Mouse (Mus musculus): ENCODE results near the gene Lalba. TPM values are rescaled to one million over a fixed set of nuclear protein-coding genes. Genes with fewer than 3 reads are reported as not detected.
"Not testable (repeated sequence)": the region's sequence is repeated elsewhere in the genome, so short reads cannot be mapped to it uniquely, and the experiment has no call there.

The Lalba gene
- not detected in 2 replicates for polyA plus RNA-seq (2014; fragmentation: Nextera tagmentation; extraction: Ambion mirVana)

- Histone ChIP-seq H3K27me3 (ENCODE audit: control insufficient read depth, insufficient read depth, low read length) (no peaks in the 10 kb centered on the region), H3K4me3 (replicated peaks; ENCODE audit: low read length) (no peak within 1 kb of the TSS), H3K9me3 (ENCODE audit: control insufficient read depth, low read length) (no peaks in the 10 kb centered on the region), H3K9ac (no peak within 1 kb of the TSS), H3K4me2 (replicated peaks) (no peak within 1 kb of the TSS), H3K4me1 (replicated peaks; ENCODE audit: control insufficient read depth, insufficient read depth, low read length) (no peaks in the 10 kb centered on the region), H3K27ac (no peak within 1 kb of the TSS), H3K36me3 (replicated peaks; ENCODE audit: control insufficient read depth, insufficient read depth) (no peaks in the 10 kb centered on the region)
- no peak for ATAC-seq (ENCODE audit: low FRiP score)
- no peak for DNase-seq (ENCODE audit: low spot score)
- WGBS, result 59% methylated on average over 3 of the region's 3 CpGs
Measured at GRCm38 (mm10) chr15:98482701-98483100, at the start of gene Lalba. Gene Lalba, minus strand, starts transcription at chr15:98482721.

DNA sequence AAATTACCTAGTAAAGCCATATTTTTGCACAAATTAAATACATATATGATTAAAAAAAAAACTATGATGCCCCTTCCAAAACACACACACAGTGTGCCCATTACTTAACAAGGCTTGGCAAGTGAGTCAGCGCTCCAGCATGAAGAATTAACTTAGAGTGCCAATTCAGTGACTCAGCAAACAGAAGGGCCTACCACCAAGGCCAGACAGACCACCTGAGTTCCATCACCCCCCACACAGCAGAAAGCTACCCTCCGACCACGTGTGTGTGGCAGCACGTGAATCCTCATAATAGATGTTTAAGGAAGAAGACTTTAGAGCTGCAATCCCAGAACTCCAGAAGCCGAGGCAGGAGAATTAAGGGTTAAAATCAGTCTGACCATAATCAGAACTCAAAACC is 49.8 kb upstream of the Lalba start:
- WGBS, result 35% methylated on average over 5 of the region's 5 CpGs
- Histone ChIP-seq H3K4me1 (replicated peaks; ENCODE audit: control insufficient read depth, insufficient read depth, low read length) (peaks cover 14% of the 10 kb centered on the region), H3K27me3 (ENCODE audit: control insufficient read depth, insufficient read depth, low read length) (no peaks in the 10 kb centered on the region), H3K4me2 (replicated peaks) (peak overlapping the region; percentile 94), H3K36me3 (replicated peaks; ENCODE audit: control insufficient read depth, insufficient read depth) (peaks cover 50% of the 10 kb centered on the region), H3K9ac (peak overlapping the region; percentile 88), H3K27ac (no peak overlapping the region), H3K4me3 (replicated peaks; ENCODE audit: low read length) (peak overlapping the region; percentile 90), H3K9me3 (ENCODE audit: control insufficient read depth, low read length) (no peaks in the 10 kb centered on the region)
- ATAC-seq (ENCODE audit: low FRiP score), result no peak
- no peak for DNase-seq (ENCODE audit: low spot score)

- Histone ChIP-seq H3K4me2 (replicated peaks) (no peak overlapping the region), H3K9me3 (ENCODE audit: control insufficient read depth, low read length) (no peaks in the 10 kb centered on the region), H3K9ac (no peak overlapping the region), H3K27me3 (ENCODE audit: control insufficient read depth, insufficient read depth, low read length) (no peaks in the 10 kb centered on the region), H3K4me3 (replicated peaks; ENCODE audit: low read length) (no peak overlapping the region), H3K4me1 (replicated peaks; ENCODE audit: control insufficient read depth, insufficient read depth, low read length) (peaks cover 14% of the 10 kb centered on the region), H3K27ac (no peak overlapping the region), H3K36me3 (replicated peaks; ENCODE audit: control insufficient read depth, insufficient read depth) (peaks cover 91% of the 10 kb centered on the region)
- 92% methylated on average over 5 of the region's 5 CpGs for WGBS
- ATAC-seq (ENCODE audit: low FRiP score) (no peak), DNase-seq (ENCODE audit: low spot score) (no peak)
Measured at GRCm38 (mm10) chr15:98528066-98528563, 45.6 kb upstream of the Lalba start.

DNA sequence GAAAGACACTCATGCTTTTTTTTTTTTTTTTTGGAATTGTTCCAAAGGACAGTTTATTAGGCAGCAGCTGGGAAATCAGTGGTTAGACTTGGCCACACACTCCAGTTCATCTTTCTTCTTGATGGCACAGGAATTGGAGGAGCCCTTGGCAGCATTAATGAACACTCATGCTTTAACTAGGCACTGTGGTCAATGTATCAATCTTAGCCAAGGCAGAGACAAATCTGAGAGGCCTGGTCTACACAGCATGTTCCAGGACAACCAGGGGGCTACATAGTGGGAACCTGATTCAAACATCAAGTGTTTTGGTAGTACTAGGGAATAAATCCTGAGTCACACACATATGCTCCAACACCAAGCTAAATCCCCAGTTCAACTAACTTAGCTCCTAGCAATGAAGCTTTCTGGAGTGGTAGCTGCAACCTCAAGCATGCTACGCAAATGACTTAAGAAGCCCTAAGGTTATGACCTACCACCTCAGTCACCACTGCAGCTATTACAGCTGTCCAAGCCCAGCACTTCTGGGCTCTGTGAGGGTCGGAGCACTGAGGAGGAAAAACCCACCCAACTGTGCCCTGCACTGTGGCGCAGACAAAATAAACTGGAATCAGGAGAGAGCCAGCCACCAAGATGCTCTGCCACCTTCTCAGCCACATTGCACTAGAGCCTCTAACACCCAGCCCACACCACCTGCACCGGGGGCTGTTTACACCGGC is 44.7 kb upstream of the Lalba start:
- DNase-seq (ENCODE audit: low spot score), result no peak
- Histone ChIP-seq H3K4me2 (replicated peaks) (no peak overlapping the region), H3K36me3 (replicated peaks; ENCODE audit: control insufficient read depth, insufficient read depth) (peaks cover 96% of the 10 kb centered on the region), H3K4me3 (replicated peaks; ENCODE audit: low read length) (no peak overlapping the region), H3K4me1 (replicated peaks; ENCODE audit: control insufficient read depth, insufficient read depth, low read length) (peaks cover 6% of the 10 kb centered on the region), H3K9me3 (ENCODE audit: control insufficient read depth, low read length) (no peaks in the 10 kb centered on the region), H3K27ac (no peak overlapping the region), H3K27me3 (ENCODE audit: control insufficient read depth, insufficient read depth, low read length) (no peaks in the 10 kb centered on the region), H3K9ac (no peak overlapping the region)
- WGBS, result 87% methylated on average over 5 of the region's 5 CpGs
- ATAC-seq (ENCODE audit: low FRiP score), result no peak

- no peak overlapping the region for H3K4me3 ChIP-seq (replicated peaks; ENCODE audit: low read length)
- WGBS, result 51% methylated on average over 5 of the region's 5 CpGs
- no peaks in the 10 kb centered on the region for H3K27me3 ChIP-seq (ENCODE audit: control insufficient read depth, insufficient read depth, low read length)
- no peak overlapping the region for H3K4me2 ChIP-seq (replicated peaks)
- no peaks in the 10 kb centered on the region for H3K4me1 ChIP-seq (replicated peaks; ENCODE audit: control insufficient read depth, insufficient read depth, low read length)
- no peak for ATAC-seq (ENCODE audit: low FRiP score)
- no peak overlapping the region for H3K27ac ChIP-seq
- DNase-seq (ENCODE audit: low spot score), result no peak
- no peaks in the 10 kb centered on the region for H3K9me3 ChIP-seq (ENCODE audit: control insufficient read depth, low read length)
- H3K9ac ChIP-seq, result no peak overlapping the region
- H3K36me3 ChIP-seq (replicated peaks; ENCODE audit: control insufficient read depth, insufficient read depth), result peaks cover 99% of the 10 kb centered on the region
Measured at GRCm38 (mm10) chr15:98526057-98526456, 43.5 kb upstream of the Lalba start.

DNA sequence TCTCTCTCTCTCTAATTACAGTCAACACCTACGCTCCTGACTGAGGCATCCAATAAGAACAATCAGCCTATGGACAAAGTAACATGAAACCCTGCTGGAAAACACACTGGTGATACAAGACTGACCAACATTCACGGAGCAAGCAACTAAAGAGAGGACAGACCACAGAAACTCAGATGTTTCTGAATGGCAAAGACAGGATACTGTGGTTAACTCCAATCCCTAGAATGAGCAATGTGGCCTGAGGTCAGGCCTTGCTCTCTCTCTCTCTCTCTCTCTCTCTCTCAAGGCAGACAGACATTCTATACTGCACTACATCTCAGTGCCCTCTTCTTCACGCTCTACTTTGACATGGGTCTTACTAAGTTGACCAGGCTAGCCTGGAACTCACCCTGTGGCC is 38.7 kb upstream of the Lalba start:
- Histone ChIP-seq H3K4me2 (replicated peaks) (no peak overlapping the region), H3K27ac (no peak overlapping the region), H3K4me3 (replicated peaks; ENCODE audit: low read length) (no peak overlapping the region), H3K9me3 (ENCODE audit: control insufficient read depth, low read length) (no peaks in the 10 kb centered on the region), H3K4me1 (replicated peaks; ENCODE audit: control insufficient read depth, insufficient read depth, low read length) (no peaks in the 10 kb centered on the region), H3K9ac (no peak overlapping the region), H3K36me3 (replicated peaks; ENCODE audit: control insufficient read depth, insufficient read depth) (peaks cover 85% of the 10 kb centered on the region), H3K27me3 (ENCODE audit: control insufficient read depth, insufficient read depth, low read length) (no peaks in the 10 kb centered on the region)
- DNase-seq (ENCODE audit: low spot score), result no peak
- WGBS, result 92% methylated on average over 3 of the region's 3 CpGs
- ATAC-seq (ENCODE audit: low FRiP score), result no peak

DNA sequence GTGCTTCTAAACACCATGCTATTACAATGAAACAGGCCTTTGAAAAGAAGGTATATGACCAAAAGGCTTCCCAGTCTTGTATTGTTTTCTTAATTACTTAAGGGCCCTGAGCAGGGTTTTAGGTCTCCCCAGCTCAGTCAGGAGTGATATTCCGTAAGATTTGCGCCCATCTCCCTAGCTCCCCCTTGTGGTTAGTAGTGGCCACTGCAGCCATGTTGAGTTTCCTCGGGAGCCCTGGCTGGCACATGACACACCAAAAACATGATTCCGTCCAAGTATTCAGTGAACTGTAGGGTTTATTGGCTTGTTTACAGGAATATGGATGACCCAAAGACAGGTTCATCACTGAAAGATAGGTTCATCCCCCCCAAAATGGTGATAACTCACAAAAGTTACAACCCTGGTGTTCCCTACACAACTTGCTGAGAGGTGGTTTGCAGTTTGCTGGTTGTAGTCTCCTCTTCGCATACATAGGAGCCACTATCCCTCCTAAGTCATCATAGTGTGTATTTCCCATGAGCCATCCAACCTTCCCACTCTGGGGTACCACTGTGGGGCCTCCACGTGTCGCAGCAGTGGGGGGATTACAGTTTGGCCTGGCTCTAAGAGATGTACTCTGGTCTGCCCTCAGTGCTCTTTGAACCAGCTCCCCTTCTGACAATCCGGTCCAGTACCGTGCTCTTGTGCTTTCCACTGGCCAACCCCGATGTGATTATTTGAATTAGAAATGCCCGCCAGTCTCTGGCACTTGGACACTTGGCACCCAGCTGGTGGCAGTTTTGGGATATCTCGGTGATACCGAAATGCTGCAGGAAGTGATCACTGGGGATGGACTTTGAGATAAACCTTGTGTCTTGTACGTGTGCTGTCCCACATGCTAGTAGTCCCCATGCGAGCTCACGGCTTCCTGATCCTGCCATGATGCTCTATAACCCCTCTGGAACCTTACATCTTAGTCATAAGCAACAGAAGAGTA is 35.1 kb upstream of the Lalba start:
- DNase-seq (ENCODE audit: low spot score) (peak; percentile 51), ATAC-seq (ENCODE audit: low FRiP score) (no peak)
- Histone ChIP-seq H3K27me3 (ENCODE audit: control insufficient read depth, insufficient read depth, low read length) (no peaks in the 10 kb centered on the region), H3K4me3 (replicated peaks; ENCODE audit: low read length) (no peak overlapping the region), H3K9me3 (ENCODE audit: control insufficient read depth, low read length) (no peaks in the 10 kb centered on the region), H3K27ac (no peak overlapping the region), H3K36me3 (replicated peaks; ENCODE audit: control insufficient read depth, insufficient read depth) (peaks cover 50% of the 10 kb centered on the region), H3K4me1 (replicated peaks; ENCODE audit: control insufficient read depth, insufficient read depth, low read length) (no peaks in the 10 kb centered on the region), H3K9ac (no peak overlapping the region), H3K4me2 (replicated peaks) (no peak overlapping the region)
- WGBS, result 74% methylated on average over 16 of the region's 16 CpGs

GRCm38 (mm10) chr15:98514845-98515244 is 32.3 kb upstream of the Lalba start:
- H3K27ac ChIP-seq; H3K9ac ChIP-seq; H3K4me3 ChIP-seq (replicated peaks; ENCODE audit: low read length); ATAC-seq (ENCODE audit: low FRiP score); H3K4me2 ChIP-seq (replicated peaks); H3K9me3 ChIP-seq (ENCODE audit: control insufficient read depth, low read length); H3K27me3 ChIP-seq (ENCODE audit: control insufficient read depth, insufficient read depth, low read length); DNase-seq (ENCODE audit: low spot score): not testable (repeated sequence)
- Histone ChIP-seq H3K4me1 (replicated peaks; ENCODE audit: control insufficient read depth, insufficient read depth, low read length) (peaks cover 11% of the 10 kb centered on the region), H3K36me3 (replicated peaks; ENCODE audit: control insufficient read depth, insufficient read depth) (peaks cover 22% of the 10 kb centered on the region)
- WGBS, result 91% methylated on average over 2 of the region's 2 CpGs

DNA sequence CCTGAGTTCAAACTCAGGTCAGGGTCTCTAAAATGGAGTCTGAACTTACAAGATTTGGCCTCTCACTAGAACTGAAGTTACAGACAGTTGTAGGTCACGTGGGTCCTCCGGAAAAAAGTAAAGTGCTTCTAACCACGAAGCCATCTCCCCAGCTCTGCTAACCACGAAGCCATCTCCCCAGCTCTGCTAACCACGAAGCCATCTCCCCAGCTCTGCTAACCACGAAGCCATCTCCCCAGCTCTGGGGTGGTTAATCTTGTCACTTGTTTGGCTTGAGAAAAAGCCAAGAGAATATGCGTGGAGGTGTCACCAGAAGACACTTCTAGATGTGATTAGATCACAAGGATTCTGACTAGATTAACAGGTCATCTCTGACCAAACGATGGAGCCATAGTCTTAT is 31.6 kb upstream of the Lalba start:
- WGBS, result 87% methylated on average over 8 of the region's 8 CpGs
- Histone ChIP-seq H3K4me1 (replicated peaks; ENCODE audit: control insufficient read depth, insufficient read depth, low read length) (peaks cover 11% of the 10 kb centered on the region), H3K27ac (no peak overlapping the region), H3K4me3 (replicated peaks; ENCODE audit: low read length) (no peak overlapping the region), H3K4me2 (replicated peaks) (no peak overlapping the region), H3K9me3 (ENCODE audit: control insufficient read depth, low read length) (no peaks in the 10 kb centered on the region), H3K27me3 (ENCODE audit: control insufficient read depth, insufficient read depth, low read length) (no peaks in the 10 kb centered on the region), H3K9ac (no peak overlapping the region), H3K36me3 (replicated peaks; ENCODE audit: control insufficient read depth, insufficient read depth) (peaks cover 16% of the 10 kb centered on the region)
- DNase-seq (ENCODE audit: low spot score) (no peak), ATAC-seq (ENCODE audit: low FRiP score) (no peak)

All from hindbrain, embryonic 14.5 days (tissue).